ENCODE assay signal across 20 mouse cellular contexts in the genomic region with DNA sequence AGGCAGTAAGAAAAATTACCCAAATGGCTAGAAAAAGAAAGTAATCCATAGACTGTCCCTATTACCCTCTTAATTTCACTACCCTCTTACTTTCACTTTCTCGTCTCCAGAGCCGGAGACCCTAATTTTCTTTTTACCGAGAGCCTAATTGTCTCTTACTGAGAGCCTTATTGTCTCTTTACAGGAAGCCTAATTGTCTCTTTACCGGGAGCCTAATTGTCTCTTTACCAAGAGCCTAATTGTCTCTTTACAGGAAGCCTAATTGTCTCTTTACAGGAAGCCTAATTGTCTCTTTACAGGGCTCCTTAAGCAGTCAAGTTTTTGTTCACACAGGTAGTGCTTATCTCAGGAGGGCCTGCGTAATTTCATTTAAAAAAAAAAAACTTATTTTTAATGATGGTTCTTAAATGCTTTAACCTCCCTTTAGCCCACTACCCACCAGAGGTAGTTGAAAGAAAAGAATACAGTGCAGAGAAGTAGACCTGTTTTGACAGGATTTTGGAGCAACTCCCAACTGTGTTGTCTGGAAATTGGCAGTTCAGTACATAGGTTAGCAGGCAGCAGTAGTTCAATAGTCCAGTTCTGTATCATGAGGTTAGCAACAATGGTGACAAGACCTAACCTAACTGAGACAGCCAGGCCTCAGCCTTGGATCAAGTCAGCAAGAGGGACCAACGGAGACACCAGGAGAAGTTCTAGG.
"Had no signal": no experiment of that assay in that cellular context is flagged by ENCODE, and none has a peak within 500 bp of the region (broad histone marks: within the 10 kb centered on the region; RNA-seq: fewer than 3 reads in every experiment).

No protein-coding gene starts in this region.

- H3K36me3 ChIP-seq: kidney, embryonic 15.5 days; liver, embryonic 13.5 days; neural tube, embryonic 12.5 days; neural tube, embryonic 15.5 days had no signal

- DNase-seq: kidney, postnatal 10 days; kidney, postnatal 36 days; layer of hippocampus, postnatal 36 days; liver, embryonic 13.5 days; lung, adult 2 months; lung, postnatal 14 days; lung, postnatal 4 days; midbrain, embryonic 14.5 days; right cerebral cortex, adult 18-20 months; right cerebral cortex, postnatal 14 days; right cerebral cortex, postnatal 4 days; thymus, adult 2 months; thymus, postnatal 14 days; thymus, postnatal 4 days had no signal

- H3K27me3 ChIP-seq: kidney, embryonic 15.5 days; liver, embryonic 13.5 days; neural tube, embryonic 12.5 days; neural tube, embryonic 15.5 days had no signal

- H3K9me3 ChIP-seq: liver, embryonic 13.5 days; neural tube, embryonic 12.5 days; neural tube, embryonic 15.5 days had no signal

- H3K4me3 ChIP-seq: kidney, embryonic 15.5 days; left cerebral cortex, adult 2 months; liver, embryonic 13.5 days; neural tube, embryonic 12.5 days; neural tube, embryonic 15.5 days had no signal

- H3K27ac ChIP-seq: kidney, embryonic 15.5 days; left cerebral cortex, adult 2 months; liver, embryonic 13.5 days; neural tube, embryonic 12.5 days; neural tube, embryonic 15.5 days; stomach, postnatal 0 days had no signal

- H3K4me1 ChIP-seq: kidney, embryonic 15.5 days; liver, embryonic 13.5 days; neural tube, embryonic 12.5 days; neural tube, embryonic 15.5 days had no signal

- H3K4me2 ChIP-seq: kidney, embryonic 15.5 days; liver, embryonic 13.5 days; midbrain, embryonic 11.5 days; neural tube, embryonic 12.5 days; neural tube, embryonic 15.5 days had no signal

- H3K9ac ChIP-seq: kidney, embryonic 15.5 days; liver, embryonic 13.5 days; neural tube, embryonic 12.5 days; neural tube, embryonic 15.5 days had no signal
